Mouse (Mus musculus) forebrain, postnatal 0 days (tissue): ENCODE results near the gene Pnpla1. TPM values are rescaled to one million over a fixed set of nuclear protein-coding genes. Genes with fewer than 3 reads are reported as not detected.
"Not testable (repeated sequence)": the region's sequence is repeated elsewhere in the genome, so short reads cannot be mapped to it uniquely, and the experiment has no call there.

Experiments used
- ATAC-seq: fragments of 200-750 bp; cut with Nextera tagmentation; 2 replicates; pipeline ENCODE4 v1.8.0; 2017; ENCODE audit warnings: mild to moderate bottlenecking, moderate library complexity
- DNase-seq: peaks from one replicate; pipeline ENCODE4 v3.0.0-alpha.2; 2015
- H3K27ac ChIP-seq: fragments of 300-500 bp; sonication (generic); 2 replicates; pipeline ENCODE4 v1.5.1; 2014; ENCODE audit warnings: low read depth, mild to moderate bottlenecking, antibody characterized with exemption, low read length, moderate library complexity, mixed read lengths
- H3K27me3 ChIP-seq: fragments of 300-500 bp; sonication (generic); 2 replicates; pipeline ENCODE4 v1.6.1; 2014; ENCODE audit warnings: mild to moderate bottlenecking, low read length, mixed read lengths; ENCODE audit not compliant: insufficient read depth
- H3K36me3 ChIP-seq: fragments of 300-500 bp; sonication (generic); 2 replicates; pipeline ENCODE4 v1.6.1; 2014; ENCODE audit warnings: mild to moderate bottlenecking, moderate library complexity; ENCODE audit not compliant: insufficient read depth
- H3K4me1 ChIP-seq: fragments of 300-500 bp; sonication (generic); 2 replicates; pipeline ENCODE4 v1.6.1; 2014; ENCODE audit warnings: antibody characterized with exemption; ENCODE audit not compliant: insufficient read depth
- H3K4me2 ChIP-seq: fragments of 300-500 bp; sonication (generic); 2 replicates; pipeline ENCODE4 v1.6.1; 2014; ENCODE audit warnings: low read depth, mild to moderate bottlenecking, moderate library complexity
- H3K4me3 ChIP-seq: fragments of 300-500 bp; sonication (generic); 2 replicates; pipeline ENCODE4 v1.5.1; 2014; ENCODE audit warnings: low read depth, low read length, mixed read lengths
- H3K9ac ChIP-seq: fragments of 300-500 bp; sonication (generic); 2 replicates; pipeline ENCODE4 v1.6.1; 2014; ENCODE audit warnings: mild to moderate bottlenecking
- H3K9me3 ChIP-seq: fragments of 300-500 bp; sonication (generic); 2 replicates; pipeline ENCODE4 v1.6.1; 2016; ENCODE audit warnings: low read length
- CTCF ChIP-seq: sonication (generic); IDR thresholded peaks from 2 replicates; pipeline ENCODE4 v1.5.1; 2016; ENCODE audit warnings: antibody characterized with exemption, control low read depth, low read depth
- WGBS: fragments of 180-500 bp; shearing (Covaris S2); extraction: QIAGEN DNeasy Blood & Tissue Kit; methylation state at CpG from one replicate; pipeline ENCODE4 v1.1.7; 2014; 5-methylcytosine and 5-hydroxymethylcytosine counted together
- polyA plus RNA-seq: library from polyadenylated mRNA; unstranded; fragments of >200 nt; fragmentation: Nextera tagmentation; extraction: Ambion mirVana; gene quantifications from 2 replicates; pipeline ENCODE4 v1.2.1, GENCODE M21; 2015
- total RNA-seq: library from RNA; depleted of rRNA; stranded (reverse); fragments of >200 nt; gene quantifications from 2 replicates; pipeline ENCODE4 v1.2.3, GENCODE M21; 2014

Gene Pnpla1
- total and polyA plus RNA-seq, 2 experiments from 2014 or later: 0.04 TPM; not detected in 1

GRCm38 (mm10) chr17:28841947-28842346, 16.3 kb upstream of the Pnpla1 start:
- ATAC-seq: not testable (repeated sequence)

GRCm38 (mm10) chr17:28843665-28844064, 14.5 kb upstream of the Pnpla1 start:
- Histone ChIP-seq H3K9me3 (no peaks in the 10 kb centered on the region), H3K27ac (no peak overlapping the region), H3K4me1 (no peaks in the 10 kb centered on the region), H3K4me2 (no peak overlapping the region), H3K36me3 (peaks cover 9% of the 10 kb centered on the region), H3K27me3 (no peaks in the 10 kb centered on the region), H3K9ac (no peak overlapping the region), H3K4me3 (no peak overlapping the region)
- ATAC-seq: no peak
- WGBS: 82% methylated on average over 5 of the region's 5 CpGs
- no peak for DNase-seq
- TF ChIP-seq CTCF: no peak

More at GRCm38 (mm10) chr17:28841947-28842346, 16.3 kb upstream of the Pnpla1 start:
- not testable (repeated sequence) for H3K27me3 ChIP-seq, H3K27ac ChIP-seq, H3K4me2 ChIP-seq, H3K9me3 ChIP-seq, DNase-seq, H3K4me3 ChIP-seq, H3K9ac ChIP-seq, H3K4me1 ChIP-seq
- H3K36me3 ChIP-seq: peaks cover 26% of the 10 kb centered on the region
- WGBS: 98% methylated on average over 4 of the region's 4 CpGs
- TF ChIP-seq CTCF: peak; percentile 28; the same call in 1 of the 2 replicates

GRCm38 (mm10) chr17:28846974-28847617, 11.1 kb upstream of the Pnpla1 start:
- Histone ChIP-seq H3K36me3 (no peaks in the 10 kb centered on the region), H3K9ac (no peak overlapping the region), H3K27ac (no peak overlapping the region), H3K9me3 (no peaks in the 10 kb centered on the region), H3K27me3 (no peaks in the 10 kb centered on the region), H3K4me1 (no peaks in the 10 kb centered on the region), H3K4me3 (no peak overlapping the region), H3K4me2 (no peak overlapping the region)
- no peak for ATAC-seq
- no peak for TF ChIP-seq CTCF
- 73% methylated on average over 11 of the region's 11 CpGs for WGBS
- no peak for DNase-seq

GRCm38 (mm10) chr17:28850511-28850910, 7.7 kb upstream of the Pnpla1 start:
- Histone ChIP-seq H3K27me3 (no peaks in the 10 kb centered on the region), H3K4me2 (no peak overlapping the region), H3K9ac (no peak overlapping the region), H3K36me3 (no peaks in the 10 kb centered on the region), H3K4me3 (no peak overlapping the region), H3K27ac (no peak overlapping the region), H3K4me1 (no peaks in the 10 kb centered on the region), H3K9me3 (no peaks in the 10 kb centered on the region)
- 94% methylated on average over 5 of the region's 5 CpGs for WGBS
- TF ChIP-seq CTCF: no peak
- DNase-seq (no peak), ATAC-seq (no peak)

GRCm38 (mm10) chr17:28854377-28854776, 3.8 kb upstream of the Pnpla1 start:
- 79% methylated on average over 7 of the region's 7 CpGs for WGBS
- no peak for TF ChIP-seq CTCF
- H3K9me3 ChIP-seq: peaks cover 6% of the 10 kb centered on the region; the same call in 1 of the 2 replicates
- no peak overlapping the region for H3K9ac ChIP-seq
- no peak overlapping the region for H3K4me2 ChIP-seq
- no peak overlapping the region for H3K27ac ChIP-seq
- no peaks in the 10 kb centered on the region for H3K36me3 ChIP-seq
- DNase-seq: no peak
- H3K4me3 ChIP-seq: no peak overlapping the region
- H3K4me1 ChIP-seq: no peaks in the 10 kb centered on the region
- H3K27me3 ChIP-seq: no peaks in the 10 kb centered on the region
- no peak for ATAC-seq

- no peak overlapping the region for H3K4me3 ChIP-seq
- H3K36me3 ChIP-seq: no peaks in the 10 kb centered on the region
- no peak for DNase-seq
- no peak overlapping the region for H3K9ac ChIP-seq
- peaks cover 6% of the 10 kb centered on the region; the same call in 1 of the 2 replicates for H3K9me3 ChIP-seq
- ATAC-seq: no peak
- 83% methylated on average over 9 of the region's 9 CpGs for WGBS
- no peaks in the 10 kb centered on the region for H3K27me3 ChIP-seq
- no peak overlapping the region for H3K27ac ChIP-seq
- TF ChIP-seq CTCF: peak; percentile 28; the same call in 1 of the 2 replicates
- no peak overlapping the region for H3K4me2 ChIP-seq
- H3K4me1 ChIP-seq: no peaks in the 10 kb centered on the region
These were observed 2.9 kb upstream of the Pnpla1 start for GRCm38 (mm10) chr17:28855166-28855885.

GRCm38 (mm10) chr17:28856030-28856429, 2.2 kb upstream of the Pnpla1 start:
- DNase-seq: no peak
- no peak overlapping the region for H3K27ac ChIP-seq
- TF ChIP-seq CTCF: no peak
- no peaks in the 10 kb centered on the region for H3K36me3 ChIP-seq
- WGBS: 47% methylated on average over 3 of the region's 3 CpGs
- H3K4me3 ChIP-seq: no peak overlapping the region
- peaks cover 6% of the 10 kb centered on the region; the same call in 1 of the 2 replicates for H3K9me3 ChIP-seq
- H3K4me1 ChIP-seq: no peaks in the 10 kb centered on the region
- no peak overlapping the region for H3K4me2 ChIP-seq
- H3K27me3 ChIP-seq: no peaks in the 10 kb centered on the region
- ATAC-seq: no peak
- no peak overlapping the region for H3K9ac ChIP-seq
